Mouse (Mus musculus): Measurements from ENCODE around the gene Igsf21. TPM values are rescaled to one million over a fixed set of nuclear protein-coding genes. Genes with fewer than 3 reads are reported as not detected.

Igsf21 gene
- polyA plus RNA-seq, 3 experiments from 2014 or later, result not detected

DNA sequence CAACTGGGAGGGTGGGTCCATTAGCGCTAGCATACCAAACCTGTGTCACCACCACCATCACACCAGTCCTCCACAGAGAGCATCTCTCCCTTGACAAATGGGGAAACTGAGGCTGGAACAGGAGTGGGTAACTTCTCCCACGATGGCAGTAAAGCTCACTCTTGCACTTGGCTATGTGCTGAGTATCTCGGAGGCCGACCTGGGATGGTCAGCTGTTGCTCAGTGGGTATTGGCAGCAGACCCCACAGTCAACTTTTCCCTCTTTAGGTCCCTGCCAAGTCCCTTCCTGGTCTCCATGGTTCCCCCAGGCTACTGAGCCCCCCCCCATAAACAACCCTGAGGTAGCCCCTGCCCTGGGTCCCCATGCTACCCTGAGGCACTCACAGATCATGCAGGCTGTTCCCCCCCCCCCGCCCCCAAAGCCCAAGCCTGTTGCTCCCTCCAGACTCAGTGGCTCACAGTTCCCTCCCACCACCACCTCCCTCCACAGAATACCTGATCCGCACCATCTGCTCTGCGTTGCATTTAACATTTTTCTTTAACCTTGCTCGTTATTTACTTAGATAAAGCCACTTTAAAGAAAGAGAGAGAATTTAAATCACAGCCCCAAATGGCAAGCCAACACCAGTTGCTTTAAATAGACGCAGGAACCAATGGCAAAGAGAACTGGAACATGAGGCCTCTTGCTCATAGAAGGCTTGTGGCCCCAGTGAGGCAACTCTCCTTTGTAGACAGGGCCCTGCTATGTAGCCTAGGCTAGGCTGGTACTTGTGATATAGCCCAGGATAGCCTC is 11.0 kb downstream of the Igsf21 start:
- no peak for ATAC-seq

GRCm38 (mm10) chr4:140234412-140235205 is 12.0 kb downstream of the Igsf21 start:
- ATAC-seq, result no peak

GRCm38 (mm10) chr4:140227837-140228236 is 18.7 kb downstream of the Igsf21 start:
- no peak for ATAC-seq

GRCm38 (mm10) chr4:140225204-140225603 is 21.4 kb downstream of the Igsf21 start:
- no peak for ATAC-seq

- ATAC-seq, result no peak
These were observed 22.1 kb downstream of the Igsf21 start for GRCm38 (mm10) chr4:140224451-140224850.

DNA sequence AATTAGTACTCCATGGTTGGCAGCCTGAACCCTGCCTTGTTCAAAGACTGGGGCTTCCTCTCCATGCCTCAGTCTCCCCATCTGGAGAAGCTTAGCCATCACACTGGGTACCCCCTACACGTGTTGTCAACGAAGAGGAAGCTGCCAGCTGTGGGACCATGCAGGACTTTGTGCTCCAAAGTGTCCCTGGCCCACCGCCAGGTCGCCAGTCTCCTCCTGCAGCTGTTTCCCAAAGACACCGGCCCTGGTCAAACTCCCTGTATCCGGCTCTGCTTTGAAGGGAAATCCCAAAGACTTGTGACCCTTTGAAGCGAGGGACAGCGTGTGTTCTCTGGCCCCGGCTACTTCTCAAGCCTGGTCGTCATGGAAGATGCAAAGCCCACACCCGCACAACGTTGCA is 23.5 kb downstream of the Igsf21 start:
- no peak for ATAC-seq

DNA sequence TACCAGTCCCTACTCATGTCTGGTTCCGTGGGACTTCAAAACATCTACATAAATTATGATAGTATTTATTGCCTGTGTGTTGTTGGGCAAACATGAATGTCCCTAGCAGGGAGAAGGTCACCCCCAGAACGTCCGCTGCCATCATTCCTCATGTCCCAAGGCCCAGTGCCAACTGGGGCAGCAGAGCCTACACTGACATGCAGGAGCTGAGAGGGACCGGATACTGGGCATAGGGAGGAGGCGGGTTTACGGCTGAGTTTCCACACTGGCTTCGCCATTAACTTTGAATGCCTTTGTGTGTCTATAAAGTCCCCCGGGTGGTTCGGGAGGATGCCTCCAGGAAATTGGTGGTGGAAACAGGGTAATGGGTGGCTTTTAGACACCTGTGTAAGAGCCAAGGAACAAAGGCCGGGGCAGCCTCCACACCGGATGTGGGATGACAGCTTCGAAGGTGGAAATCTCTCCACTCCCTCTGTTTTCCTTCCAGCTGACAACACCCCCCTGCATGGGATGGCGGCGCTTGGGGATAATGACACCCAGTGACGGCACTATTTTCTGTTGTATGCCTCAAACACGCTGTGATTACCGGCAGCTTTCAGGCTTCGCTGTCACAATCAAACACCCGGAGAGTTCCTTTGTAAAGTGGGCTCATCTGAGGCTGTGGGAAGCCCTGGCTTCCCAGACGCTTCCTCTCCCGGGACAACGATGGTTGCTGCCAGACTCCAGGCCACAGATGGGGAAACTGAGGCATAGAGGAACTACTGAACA is 26.1 kb downstream of the Igsf21 start:
- ATAC-seq, result no peak

DNA sequence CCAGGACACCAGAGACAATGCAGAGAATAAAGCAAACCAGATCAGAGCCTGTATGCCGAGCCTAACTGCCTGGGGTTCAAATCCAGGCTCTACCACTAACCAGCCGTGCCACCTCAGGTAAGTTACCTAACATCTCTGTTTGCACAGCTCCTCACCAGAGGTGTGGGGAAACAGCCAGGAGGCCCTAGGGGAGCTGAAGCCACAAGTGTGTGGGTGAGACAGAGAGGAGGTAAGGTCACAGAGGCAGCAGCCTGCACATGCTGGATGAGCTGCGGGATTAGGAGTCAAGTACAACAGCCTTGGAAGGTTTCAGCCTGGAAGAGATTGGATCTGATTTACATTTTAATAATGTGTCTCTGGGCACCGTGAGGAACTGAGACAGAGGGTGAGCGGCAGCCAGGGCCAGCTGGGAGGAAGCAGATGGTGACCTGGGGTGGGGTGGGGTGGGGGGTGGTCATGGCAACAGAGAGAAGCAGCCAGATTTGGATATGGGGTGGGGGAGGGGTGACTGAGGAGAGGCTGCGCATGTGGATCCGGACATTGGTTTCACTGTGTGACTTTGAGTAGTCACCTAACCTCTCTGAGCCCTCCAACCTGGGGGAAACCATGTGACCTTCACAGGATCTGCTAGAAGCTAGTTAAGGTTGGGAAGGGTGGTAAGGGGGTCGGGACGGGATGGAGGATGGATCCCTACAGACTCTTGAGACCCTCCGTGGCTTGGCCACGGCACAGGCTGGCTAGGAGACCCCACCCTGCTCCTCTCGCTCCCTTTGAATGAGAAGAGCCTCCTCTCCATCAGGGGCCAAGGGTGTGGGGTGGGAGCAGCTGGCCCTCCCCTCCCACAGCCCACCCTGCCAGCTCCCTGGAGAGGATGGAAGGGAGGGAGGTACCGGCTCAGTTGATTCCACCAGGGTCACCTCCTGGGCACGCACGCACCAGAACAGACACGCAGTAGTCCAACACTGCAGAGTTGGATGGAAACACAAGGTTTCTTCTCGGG is 27.4 kb downstream of the Igsf21 start:
- no peak for ATAC-seq

DNA sequence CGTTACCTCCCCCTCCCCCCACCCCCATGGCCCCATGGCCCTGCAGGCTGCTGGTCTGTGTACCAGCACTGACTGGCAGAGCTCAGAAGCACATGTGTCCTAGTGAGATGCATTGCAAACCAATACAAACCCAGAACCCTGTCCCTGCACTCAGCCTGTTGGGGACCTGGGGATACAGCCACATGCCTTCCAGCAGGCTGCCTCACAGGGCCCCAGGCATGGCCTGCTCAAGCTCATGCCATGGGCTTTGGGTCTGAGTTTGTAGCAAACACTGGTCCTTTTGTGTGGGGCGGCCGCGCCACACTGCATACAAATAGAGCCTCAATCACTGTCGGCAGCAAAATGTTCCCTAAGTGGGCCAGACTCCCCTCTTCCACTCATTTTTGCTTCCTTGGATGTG is 28.2 kb downstream of the Igsf21 start:
- ATAC-seq, result no peak

GRCm38 (mm10) chr4:140217934-140218333 is 28.6 kb downstream of the Igsf21 start:
- ATAC-seq, result no peak

- no peak for ATAC-seq
These were observed 30.5 kb downstream of the Igsf21 start for GRCm38 (mm10) chr4:140216096-140216495.

DNA sequence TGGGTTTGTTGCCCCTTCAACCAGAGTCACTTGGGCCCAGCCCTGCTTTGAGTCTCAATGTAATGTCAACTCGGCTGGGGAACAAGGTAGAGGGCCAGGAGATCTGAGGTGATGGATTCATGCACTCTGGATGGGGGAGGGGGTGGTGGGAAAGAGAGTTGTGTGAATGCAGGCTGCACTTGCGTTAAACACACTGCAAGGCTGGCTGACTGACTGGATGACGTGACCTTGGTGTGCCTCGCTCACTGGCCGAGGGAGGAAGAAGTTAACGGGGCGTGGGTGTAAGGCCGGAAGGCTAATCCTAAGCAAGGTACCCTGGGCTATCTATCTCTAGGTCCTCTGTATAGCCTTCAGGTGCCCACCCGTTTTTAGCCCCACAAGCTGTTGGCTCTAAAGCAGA is 31.4 kb downstream of the Igsf21 start:
- ATAC-seq, result no peak

- no peak for ATAC-seq
These were observed 32.2 kb downstream of the Igsf21 start for GRCm38 (mm10) chr4:140214406-140214805.

DNA sequence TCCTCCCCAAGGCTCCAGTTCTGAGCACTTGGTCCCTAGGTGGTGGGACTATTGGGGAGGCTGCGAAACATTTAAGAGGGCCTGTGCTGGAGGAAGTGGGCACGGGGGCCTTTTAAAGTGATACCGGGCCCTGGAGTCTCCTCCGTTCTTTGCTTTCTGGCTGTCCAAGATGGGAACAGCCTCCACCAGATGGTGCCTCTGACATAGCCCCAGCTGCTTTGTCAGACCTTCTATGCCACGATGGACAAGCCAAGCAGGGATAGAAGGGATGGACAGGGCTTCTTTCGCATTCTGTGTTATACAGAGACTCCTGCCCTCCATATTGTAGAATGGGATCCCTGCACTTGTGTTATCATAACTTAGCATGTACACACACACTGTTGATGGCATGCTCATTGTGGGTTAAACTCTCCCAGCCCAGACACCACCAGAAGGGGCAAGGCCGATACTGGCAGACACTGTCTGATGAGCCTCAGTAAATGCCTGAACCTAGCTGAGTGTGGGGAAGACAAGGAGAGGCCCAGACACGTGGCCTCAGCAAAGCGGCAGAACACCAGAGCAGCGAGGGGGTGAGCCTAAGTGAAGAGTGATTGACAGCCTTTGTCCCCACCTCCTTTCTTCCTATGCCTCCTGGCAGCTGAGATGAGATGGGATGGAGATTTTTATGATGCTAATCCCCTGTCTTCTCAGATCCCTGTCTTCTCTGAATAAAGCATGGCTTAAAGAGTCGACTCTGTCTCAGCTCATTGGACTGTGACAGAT is 36.3 kb downstream of the Igsf21 start:
- ATAC-seq, result no peak

DNA sequence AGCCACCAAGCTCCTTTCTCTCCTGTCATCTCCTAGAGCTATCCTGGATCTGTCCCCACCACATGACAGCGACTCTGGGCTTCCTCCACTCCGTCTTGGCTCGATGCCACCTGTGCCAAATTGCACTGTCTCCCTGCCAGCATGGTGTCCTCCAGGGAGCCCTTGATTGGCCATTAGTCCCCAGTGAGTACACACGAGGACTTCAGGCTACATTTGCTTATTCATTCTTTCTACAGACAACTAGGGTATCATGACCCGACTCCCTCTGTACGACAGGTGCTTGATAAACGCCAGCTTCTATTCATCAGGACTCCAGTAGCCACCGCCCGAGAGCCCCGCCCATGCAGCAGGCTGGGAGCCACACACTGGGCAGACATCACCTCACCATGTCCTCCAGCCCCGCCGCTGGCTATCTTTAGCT is 40.8 kb downstream of the Igsf21 start:
- no peak for ATAC-seq

GRCm38 (mm10) chr4:140204775-140205174 is 41.8 kb downstream of the Igsf21 start:
- ATAC-seq, result no peak

DNA sequence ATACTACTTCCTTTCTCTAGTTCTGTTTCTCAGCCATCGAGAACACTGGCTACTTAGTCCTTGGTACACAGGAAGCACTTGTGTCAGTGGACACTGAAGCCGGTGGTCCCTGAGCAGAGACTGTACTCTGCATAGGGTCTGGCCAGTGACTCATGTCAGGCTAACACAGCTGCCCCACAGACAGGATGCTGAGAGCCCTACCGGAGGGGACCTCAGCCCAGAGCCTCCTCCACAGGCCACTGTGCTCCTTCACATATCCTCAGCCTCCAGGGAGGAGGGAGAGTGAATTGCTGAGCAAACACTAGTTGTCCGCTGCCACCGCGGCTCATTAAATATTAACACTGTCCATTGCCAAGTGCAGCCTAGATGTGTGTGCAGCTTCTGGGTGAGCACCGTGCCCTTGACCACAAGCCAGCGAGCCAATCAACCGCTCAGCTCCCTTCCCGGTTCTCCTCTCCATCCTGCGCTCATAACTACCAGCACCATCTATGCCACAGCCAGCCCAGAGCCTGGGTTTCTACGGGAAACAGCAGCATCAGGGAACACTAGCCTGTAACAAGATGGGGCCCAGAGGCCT is 42.8 kb downstream of the Igsf21 start:
- ATAC-seq, result no peak

- ATAC-seq, result no peak
These were observed 44.4 kb downstream of the Igsf21 start for GRCm38 (mm10) chr4:140202196-140202595.

DNA sequence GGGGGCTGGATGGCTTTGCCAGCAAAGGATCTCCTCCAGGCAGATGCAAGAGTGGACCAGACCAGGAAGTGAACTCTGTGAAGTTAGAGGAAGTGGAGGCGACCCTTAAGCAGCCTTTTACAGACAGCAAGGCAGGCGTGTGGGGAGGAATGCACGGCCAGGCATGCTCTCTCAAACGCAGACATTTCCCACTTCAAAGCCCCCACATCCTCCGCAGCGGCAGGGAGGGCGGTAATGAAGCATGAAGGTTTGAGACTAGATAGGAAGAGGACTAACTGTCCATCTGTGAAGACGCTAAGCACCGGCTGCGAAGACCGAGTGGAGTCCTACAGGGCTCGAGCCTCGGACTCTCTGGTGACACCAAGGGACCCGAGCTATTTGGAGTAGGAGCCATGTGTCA is 46.3 kb downstream of the Igsf21 start:
- ATAC-seq, result no peak

- ATAC-seq, result no peak
These were observed 49.9 kb downstream of the Igsf21 start for GRCm38 (mm10) chr4:140196717-140197116.

All from inflammation-experienced regulatory T-cells, adult 6 months (primary cell).